Mouse (Mus musculus): ENCODE measurements at regions not wholly inside any gene's neighbourhood (a gene's known extent, or its start where the extent isn't known, plus 50 kb on each side); places are given as distances from the start of the nearest gene placed in this dataset.

DNA sequence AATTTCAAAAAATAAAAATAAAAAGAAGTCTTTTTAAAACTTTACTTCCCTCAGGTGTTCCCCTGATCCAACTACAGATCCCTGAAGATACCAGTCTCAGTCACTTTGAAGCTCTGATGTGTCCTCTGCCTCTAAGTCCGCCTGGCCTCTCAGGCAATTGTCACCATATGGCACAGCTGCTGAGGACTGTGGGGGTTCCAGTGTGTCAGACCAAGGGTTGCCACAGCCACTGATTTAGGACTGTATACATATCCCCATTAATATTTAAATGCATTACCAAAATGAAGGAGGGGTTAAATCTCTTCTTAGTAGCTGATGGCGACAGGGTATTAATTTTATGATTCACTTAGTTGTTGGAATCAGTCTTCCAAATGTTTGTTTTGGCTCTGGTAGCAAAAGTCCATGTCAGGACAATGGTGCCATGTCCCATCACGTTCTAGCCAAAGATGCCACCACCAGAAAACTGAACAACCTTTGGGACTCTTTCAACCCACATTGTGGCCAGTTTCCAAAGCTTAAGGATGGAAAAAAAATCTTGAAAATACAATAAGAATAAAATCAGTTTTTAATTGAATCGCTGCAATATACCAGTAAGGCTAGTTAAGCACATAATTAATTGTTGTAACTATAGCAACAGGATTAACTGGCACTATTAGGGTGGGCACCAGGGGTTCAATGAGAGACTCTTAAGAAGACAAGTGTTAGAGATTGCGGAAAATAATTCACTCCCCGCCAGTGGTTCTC, 62.5 kb downstream of the Arrdc4 start:
- no peak for ATAC-seq (replicated peaks; ENCODE audit: low read depth, poor library complexity, severe bottlenecking)

DNA sequence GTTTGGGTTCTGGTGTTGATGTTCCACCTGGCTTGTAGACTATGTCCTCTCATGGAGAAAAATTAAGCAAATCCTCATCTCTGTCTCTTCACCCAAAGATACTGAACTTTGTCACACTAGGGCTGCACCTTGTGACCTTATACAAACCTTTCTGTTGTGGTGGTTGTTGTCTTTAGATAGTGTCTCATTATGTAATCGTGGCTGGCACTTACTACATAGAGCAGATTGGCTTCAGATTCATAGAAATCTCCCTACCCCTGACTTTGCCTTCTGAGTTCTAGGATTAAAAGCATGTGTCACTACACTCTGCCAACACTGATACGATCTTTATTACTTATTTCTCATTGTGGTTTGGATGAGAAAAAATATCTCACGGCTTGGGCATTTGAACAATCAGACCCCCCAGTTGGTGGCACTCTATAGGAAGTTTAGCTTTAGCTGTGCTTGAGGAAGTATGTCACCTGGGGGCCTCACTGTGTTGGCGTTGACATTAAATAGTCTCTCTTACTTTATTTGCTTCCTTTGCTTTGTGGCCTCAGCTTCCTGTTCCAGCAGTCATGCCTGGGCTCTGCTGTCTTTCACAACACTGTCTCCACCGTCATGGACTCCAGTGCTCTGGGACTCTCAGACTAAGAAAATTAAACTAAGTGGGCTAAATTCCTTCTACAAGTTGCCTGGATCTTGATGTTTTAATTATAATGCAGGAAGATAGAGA, 66.0 kb downstream of the Arrdc4 start:
- peak; percentile 88 for ATAC-seq (replicated peaks; ENCODE audit: low read depth, poor library complexity, severe bottlenecking)

DNA sequence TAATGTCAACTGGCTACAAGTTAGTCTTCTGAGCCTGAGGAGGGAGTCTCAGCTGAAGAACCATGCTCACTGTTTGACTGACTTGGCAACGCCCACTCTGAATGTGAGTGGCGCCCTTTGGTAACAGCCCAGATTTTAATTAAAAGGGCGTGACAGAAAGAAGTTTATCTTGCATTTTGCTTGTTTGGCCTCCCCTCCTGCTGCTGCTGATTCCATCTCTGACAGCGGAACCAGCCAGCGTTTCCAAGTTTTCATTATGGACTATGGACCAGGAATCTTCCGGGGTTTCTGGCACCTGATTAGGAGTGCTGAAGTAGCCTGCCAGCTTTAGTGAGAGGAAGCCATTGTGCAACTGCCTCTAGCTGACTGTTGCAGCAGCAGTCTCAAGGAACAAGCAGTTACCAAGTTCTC, 66.7 kb downstream of the Arrdc4 start:
- ATAC-seq (replicated peaks; ENCODE audit: low read depth, poor library complexity, severe bottlenecking), result 0 out of 2 replicates have a peak, but pooled peaks have one; percentile 36

DNA sequence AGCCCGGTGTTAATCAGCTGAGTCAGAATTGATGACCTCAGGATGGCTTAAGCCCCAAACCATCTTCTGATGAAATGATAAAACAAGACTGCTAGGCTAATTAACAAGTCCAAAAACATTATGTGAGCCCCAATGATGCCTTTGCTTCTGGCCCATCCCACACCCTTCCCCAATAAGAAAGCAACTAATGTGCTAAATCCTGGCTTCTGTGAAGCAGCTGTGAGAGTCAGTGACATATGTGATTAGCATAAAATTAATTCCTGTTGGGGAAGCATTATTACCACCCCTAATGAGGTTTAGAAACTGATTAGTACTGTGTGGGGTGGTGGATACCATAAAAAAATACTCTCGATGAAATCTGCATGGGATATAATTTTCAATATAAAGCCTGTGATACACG, 69.3 kb downstream of the Arrdc4 start:
- ATAC-seq (replicated peaks; ENCODE audit: low read depth, poor library complexity, severe bottlenecking), result no peak

DNA sequence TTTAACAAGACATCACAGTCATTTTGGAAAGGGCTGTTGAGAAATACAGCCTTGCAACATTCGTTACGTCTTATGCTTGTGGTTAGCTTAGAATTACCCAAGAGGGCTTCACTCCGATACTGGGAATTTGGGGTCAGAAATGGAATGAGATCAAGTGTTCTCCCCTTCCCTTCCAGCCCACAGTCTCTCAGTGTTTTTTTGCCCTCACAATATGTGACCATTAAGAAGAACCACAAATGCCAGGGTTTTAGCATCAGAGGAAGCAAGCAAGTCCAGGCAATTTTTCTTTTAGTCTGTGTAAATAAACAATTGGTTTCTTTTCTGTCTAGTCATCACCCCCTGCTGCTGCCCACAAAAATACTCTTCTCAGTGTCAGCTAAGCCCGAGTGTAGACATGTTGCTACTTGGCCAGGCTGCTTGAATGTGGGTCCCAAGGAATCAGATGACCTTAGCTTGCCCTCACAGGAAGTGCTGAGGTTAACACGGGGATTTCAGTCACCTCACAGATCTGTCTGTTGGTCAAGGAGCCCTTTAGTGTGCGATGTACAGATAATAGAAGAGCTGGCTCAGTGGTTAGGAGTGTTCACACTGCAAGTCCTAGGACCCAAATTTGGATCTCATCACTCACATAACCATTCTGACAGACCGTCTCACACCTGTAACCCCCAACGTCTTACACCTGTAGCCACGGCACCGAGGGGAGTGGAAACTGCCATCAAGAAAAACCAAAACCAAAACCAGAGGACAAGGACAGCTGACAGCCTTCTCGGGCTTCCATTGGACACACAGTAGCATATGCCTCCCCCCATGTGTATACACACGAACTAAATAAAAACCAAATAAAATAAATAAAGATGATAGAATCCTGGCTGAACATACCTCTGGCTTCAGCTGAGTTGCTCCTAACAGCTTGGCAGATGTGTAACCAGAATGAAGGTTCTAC, 81.0 kb downstream of the Arrdc4 start:
- peak; percentile 88 for ATAC-seq (replicated peaks; ENCODE audit: low read depth, poor library complexity, severe bottlenecking)

DNA sequence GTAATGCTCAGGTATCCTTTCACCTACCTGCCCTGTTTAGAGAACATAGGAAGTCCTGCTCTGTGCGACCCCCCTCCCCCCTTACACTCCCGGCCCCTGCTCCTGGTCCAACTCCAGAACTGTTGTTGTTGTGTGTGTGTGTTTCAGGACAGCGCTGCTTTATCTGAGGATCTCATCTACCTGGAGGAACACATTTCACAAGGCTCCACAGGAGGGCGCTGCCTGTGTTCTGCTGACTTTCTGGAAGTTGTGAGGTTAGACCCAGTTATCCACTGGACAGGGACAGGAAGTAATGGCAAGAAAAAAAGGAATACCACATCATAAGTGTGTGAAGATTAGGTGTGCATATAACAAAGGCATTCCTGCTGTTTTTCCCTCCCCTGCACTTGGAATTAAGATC, 81.8 kb downstream of the Arrdc4 start:
- peak; percentile 38; the same call in 1 of the 2 replicates for ATAC-seq (replicated peaks; ENCODE audit: low read depth, poor library complexity, severe bottlenecking)

DNA sequence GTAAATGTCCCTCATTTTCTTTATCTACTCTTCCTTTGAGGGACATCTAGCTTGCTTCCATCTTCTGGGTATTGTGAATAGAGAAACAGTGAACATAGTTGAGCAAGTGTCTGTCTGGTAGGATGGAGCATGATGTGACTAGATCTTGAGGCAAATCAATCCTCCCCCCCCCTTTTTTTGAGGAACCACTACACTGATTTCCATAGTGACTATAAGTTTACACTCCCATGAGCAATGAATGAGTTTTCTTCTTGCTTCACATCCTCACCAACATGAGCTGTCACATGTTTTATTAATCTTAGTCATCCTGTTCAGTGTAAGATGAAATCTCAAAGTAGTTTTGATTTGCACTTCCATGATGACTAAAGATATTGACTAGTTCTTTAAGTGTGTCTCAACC, 92.7 kb downstream of the Arrdc4 start:
- no peak for ATAC-seq (replicated peaks; ENCODE audit: low read depth, poor library complexity, severe bottlenecking)

DNA sequence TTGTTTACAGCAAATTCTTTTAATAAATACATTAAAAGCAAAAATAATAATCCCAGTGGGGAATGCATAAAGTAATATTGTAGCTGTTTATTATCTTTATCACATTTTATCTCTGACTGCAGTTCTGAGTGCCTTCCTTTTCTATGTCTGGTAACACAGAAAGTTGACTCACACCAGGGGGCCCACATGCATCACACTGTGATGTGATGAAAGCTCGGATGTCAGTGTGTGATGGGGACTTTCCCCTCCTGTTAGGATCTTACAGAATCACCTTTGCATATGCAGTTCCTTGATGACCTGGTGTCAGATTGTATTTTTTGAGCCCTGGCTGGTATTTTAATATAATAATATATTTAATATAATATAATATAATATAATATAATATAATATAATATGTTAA, 95.5 kb downstream of the Arrdc4 start:
- ATAC-seq (replicated peaks; ENCODE audit: low read depth, poor library complexity, severe bottlenecking), result no peak

DNA sequence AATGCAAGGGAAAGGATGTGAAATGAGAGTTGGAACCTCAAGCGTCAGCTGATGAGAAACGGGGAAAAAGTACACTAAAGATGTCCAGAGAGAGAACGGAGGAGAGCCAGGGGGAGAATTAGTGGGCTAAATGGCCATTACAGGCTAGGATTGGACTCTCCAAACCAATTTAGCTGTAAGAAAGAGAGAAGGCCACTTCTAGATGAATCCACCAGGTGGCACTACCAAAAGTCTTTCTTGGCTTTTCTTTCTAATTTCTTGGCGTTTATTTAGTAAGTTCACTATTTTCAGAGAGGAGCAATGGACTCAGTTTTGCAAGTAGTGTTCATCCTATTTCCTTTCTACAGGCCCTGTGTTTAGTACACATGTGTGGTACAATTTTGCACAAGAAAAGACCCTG, 97.6 kb downstream of the Arrdc4 start:
- ATAC-seq (replicated peaks; ENCODE audit: low read depth, poor library complexity, severe bottlenecking), result peak; percentile 52; the same call in 1 of the 2 replicates

DNA sequence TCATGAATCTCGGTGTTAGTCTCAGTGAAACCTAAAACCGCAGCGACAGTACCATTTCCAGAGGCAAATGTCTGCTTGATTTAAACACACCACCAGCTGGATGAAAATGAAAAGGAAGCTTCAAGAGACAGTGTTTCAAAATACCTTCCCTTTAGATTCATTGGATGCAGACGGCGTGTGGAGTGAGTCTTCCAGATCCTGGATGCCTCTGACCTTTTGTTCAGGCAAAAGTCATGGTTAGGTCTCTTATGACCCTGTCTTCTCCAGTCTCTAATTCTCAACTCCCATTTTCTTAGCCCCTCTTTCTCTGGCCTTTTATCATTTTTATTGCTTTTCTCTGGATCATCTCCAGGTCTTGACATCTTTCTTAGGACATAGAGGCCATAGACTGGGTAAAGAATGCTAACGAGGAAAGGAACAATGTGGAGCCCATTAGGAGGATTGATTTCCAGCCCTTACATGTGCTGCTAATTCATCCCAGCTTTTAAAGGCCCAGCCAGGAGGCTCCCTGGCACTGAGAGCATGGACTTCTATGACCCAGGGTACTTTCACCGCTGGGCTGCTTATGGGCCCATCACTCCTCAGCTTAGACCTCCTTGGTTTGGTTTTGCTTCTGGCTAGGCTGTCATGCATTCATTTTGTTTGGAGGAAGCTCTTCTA, 111.4 kb downstream of the Arrdc4 start:
- no peak for ATAC-seq (replicated peaks; ENCODE audit: low read depth, poor library complexity, severe bottlenecking)

DNA sequence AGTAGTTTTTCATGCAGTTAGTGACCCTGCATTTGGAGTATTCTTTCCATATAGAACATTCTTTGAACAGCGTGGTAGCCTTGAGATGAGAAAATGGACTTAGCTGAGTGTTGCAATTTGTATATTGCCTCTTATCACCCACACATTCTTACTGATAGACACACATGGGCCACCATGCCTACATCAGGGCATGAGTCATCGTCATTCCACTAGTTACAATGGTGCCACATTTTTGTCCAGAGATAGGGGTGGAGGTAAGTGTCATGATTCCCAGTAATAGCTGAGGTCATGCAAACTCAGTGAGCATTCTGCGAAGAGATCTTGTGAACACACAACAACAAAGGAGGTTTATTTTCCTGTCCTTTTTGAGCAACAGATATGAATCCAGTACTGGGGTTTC, 128.0 kb downstream of the Arrdc4 start:
- no peak for ATAC-seq (replicated peaks; ENCODE audit: low read depth, poor library complexity, severe bottlenecking)

DNA sequence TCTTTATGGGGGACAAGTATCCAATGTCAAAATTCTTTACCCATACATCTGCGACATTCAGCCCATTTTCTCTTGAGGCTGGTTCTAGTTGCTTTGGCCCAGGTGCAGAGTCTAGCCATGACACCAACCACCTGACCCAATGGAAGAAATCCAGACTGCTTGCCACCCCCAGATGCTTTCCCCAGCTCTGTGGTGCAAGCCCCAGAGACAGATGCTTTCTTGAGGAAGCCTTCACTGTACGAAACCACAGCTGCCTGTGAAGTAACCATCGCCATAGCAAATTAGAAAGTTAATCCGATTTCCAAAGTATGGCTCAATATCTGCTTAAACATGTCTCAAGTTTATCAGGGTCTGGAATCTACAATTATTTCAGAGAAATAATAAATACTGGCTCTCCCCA, 138.5 kb downstream of the Arrdc4 start:
- ATAC-seq (replicated peaks; ENCODE audit: low read depth, poor library complexity, severe bottlenecking), result no peak

DNA sequence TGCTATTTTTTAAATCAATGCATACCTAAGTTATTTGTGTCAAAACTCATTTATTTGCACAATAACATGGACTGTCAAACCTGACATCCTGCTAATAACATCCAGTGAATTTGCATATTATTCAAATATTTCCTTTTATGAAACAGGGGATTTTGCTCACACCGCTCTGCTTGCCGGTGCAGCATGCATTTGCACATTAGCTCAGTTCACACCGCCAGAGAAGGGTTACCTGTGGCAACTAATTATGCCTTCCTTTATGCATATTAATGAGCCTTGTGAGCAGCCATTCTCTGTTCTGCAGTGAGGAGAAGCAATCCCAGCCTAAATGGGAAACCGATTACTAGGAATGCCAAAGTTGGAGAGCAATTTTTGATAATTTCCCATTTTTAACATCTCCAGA, 141.9 kb downstream of the Arrdc4 start:
- ATAC-seq (replicated peaks; ENCODE audit: low read depth, poor library complexity, severe bottlenecking), result no peak

DNA sequence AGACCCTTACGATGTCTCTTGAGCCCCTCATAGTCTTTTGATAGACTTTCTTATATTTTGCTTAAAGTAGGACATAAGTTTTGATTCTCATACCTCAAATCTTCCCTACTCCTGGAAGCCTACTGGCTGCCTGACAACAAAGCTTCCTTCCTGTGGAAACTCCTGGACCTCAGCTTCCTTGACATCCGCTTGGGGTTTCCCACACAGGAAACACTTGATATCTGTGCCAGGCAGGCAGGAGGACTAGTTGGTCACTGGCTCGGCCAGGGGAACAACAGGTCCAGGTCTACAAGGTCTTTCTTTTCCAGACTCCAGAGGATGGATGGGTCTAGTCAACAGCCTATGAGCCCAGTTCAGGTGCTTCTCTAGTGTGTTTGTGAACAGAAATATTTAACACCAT, 142.8 kb downstream of the Arrdc4 start:
- ATAC-seq (replicated peaks; ENCODE audit: low read depth, poor library complexity, severe bottlenecking), result 0 out of 2 replicates have a peak, but pooled peaks have one; percentile 29

DNA sequence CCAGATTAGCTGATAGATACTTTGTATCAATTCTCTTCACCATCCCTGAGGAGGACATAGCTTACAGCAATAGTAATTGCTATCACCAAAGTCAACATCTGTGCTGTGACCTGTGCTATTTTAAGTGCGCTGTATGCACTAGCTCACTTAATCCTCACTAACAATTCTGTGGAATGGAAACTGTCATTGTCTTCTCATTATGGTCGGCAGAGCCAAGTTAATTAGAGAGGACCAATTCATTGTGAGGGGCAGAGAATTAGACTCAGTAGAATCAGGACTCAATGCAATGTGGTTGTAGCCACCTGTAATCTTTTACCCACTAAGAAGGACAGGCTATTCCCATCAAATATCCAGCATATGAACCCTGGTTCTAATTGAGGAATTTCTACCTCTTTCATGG, 145.3 kb downstream of the Arrdc4 start:
- no peak for ATAC-seq (replicated peaks; ENCODE audit: low read depth, poor library complexity, severe bottlenecking)

DNA sequence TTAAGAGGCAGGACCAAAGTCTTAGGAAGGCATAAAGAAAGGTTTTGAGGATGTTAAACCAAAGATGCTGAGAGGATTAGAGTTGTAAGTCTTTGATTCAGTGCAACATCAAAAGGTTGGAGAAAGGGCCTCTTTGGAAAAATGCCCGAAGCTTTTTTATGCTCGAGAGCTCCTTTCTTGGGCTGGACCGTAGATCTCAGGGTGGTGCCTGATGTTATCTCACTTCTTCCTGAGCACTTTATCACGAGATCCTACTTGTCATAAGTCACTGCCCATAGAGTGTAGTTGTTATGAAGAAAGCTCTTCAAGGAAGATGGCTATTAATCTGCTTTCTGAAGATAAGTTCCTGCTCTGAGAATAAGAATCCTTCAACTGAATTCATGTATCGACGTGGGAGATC, 147.0 kb downstream of the Arrdc4 start:
- ATAC-seq (replicated peaks; ENCODE audit: low read depth, poor library complexity, severe bottlenecking), result no peak

DNA sequence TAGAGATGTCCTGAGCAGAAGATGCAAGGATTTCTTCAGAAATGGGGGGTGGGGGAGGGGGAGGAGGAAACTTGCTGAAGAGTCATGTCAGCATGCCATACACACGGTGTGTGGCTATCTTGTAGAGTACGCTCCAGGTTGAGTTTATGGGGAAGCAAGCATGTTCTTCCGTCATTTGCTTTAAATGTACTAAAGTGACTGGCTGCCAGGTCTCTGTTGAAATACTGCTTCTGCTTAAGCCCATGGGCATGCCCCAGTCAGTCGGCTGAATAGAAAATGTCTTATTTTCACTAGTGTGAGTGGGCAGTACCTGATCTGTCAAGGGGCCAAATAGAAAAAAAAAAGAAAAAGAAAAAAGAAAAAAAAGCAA, 155.0 kb downstream of the Arrdc4 start:
- peak; percentile 29 for ATAC-seq (replicated peaks; ENCODE audit: low read depth, poor library complexity, severe bottlenecking)

DNA sequence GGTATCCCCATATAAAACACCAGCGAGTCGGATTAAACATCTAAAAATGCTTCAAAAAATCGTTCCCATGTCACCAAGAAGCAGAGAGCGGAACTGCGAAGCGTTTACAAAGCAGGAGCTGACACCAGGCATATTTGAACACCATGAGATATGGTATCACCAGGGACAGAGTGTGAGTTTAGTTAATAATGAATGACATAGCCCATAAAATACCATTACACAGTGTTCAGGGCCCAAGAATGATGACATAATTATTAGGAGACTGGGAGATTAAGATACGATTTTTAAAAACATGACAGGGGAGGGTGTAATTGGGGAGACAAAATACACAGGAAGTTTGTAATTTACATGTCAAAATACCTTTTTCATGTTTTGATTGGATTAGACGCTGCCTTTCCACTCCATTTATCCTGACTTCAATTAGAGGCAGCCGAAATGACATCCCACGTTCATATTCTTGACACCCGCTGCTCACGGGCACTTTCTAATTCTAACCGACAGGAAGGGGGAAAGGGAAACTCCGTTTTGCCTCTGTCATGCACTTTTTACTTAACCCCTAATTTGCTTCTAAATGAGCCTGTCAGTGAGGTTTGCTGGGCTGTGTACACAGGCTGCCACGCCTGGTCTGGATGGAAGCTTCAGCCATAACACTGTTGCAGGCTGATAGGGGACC, 155.6 kb downstream of the Arrdc4 start:
- ATAC-seq (replicated peaks; ENCODE audit: low read depth, poor library complexity, severe bottlenecking), result peak; percentile 50

DNA sequence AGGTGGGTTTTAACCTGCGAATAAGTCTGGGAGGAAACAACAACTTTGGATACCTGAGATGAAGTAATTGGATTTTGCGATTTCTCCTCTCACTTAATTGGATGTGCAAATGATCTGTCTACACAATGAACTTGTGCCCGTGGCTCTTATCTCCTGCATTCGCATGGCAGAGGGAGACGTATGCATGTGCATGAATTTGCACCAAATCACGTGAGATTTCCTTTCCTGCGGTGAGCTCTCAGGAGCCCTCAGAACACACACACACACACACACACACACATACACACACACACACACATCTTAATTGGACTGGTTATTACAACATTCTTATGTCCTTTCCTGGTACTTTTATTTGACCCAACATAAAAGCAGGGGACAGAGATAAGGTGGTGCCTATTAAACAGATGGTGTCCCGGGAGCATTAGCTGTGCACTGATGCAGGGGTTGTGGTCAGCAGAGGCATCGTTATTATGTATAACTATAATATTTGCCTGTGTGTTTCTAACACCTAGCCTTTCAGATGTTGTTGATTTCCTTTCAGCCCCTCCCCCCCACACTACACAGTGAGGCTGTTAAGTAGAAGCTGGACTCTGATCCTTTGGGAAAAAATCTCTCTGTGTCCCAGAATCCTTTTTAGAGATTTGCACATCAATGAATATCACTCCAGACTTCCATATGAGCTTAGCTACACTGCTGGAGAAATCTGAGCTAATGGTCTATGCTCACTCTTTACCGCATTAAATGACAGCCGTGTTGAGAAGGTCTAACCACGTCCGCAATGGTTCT, 166.3 kb downstream of the Arrdc4 start:
- ATAC-seq (replicated peaks; ENCODE audit: low read depth, poor library complexity, severe bottlenecking), result no peak

All from common myeloid progenitor, adult 5-6 weeks (primary cell).